Mouse (Mus musculus) midbrain, embryonic 11.5 days (tissue): ENCODE results near the gene Nol11. TPM values are rescaled to one million over a fixed set of nuclear protein-coding genes. Genes with fewer than 3 reads are reported as not detected.
A peak's percentile ranks its signal among the peaks of the same experiment; 100 is the strongest.

Experiments used
- ATAC-seq: fragments of 200-750 bp; cut with Nextera tagmentation; 2 replicates; pipeline ENCODE4 v1.8.0; 2017; ENCODE audit warnings: moderate TSS enrichment, moderate library complexity; ENCODE audit not compliant: low FRiP score
- DNase-seq: peaks from one replicate; pipeline ENCODE4 v3.0.0; 2015; ENCODE audit warnings: low spot score; ENCODE audit errors: missing footprints
- H3K27ac ChIP-seq: fragments of 300-500 bp; sonication (generic); 2 replicates; pipeline ENCODE4 v1.5.1; 2014; ENCODE audit warnings: low read depth, low read length
- H3K27me3 ChIP-seq: fragments of 300-500 bp; sonication (generic); 2 replicates; pipeline ENCODE4 v1.6.1; 2014; ENCODE audit warnings: mild to moderate bottlenecking, low read length, moderate library complexity, mixed read lengths; ENCODE audit not compliant: control insufficient read depth, insufficient read depth
- H3K36me3 ChIP-seq: fragments of 300-500 bp; sonication (generic); 2 replicates; pipeline ENCODE4 v1.6.1; 2014; ENCODE audit warnings: mild to moderate bottlenecking, low read length, moderate library complexity, mixed read lengths; ENCODE audit not compliant: control insufficient read depth, insufficient read depth
- H3K4me1 ChIP-seq: fragments of 300-500 bp; sonication (generic); 2 replicates; pipeline ENCODE4 v1.6.1; 2014; ENCODE audit warnings: low read length; ENCODE audit not compliant: control insufficient read depth, insufficient read depth
- H3K4me2 ChIP-seq: fragments of 300-500 bp; sonication (generic); 2 replicates; pipeline ENCODE4 v1.6.1; 2014; ENCODE audit warnings: mild to moderate bottlenecking, moderate library complexity
- H3K4me3 ChIP-seq: fragments of 300-500 bp; sonication (generic); 2 replicates; pipeline ENCODE4 v1.5.1; 2014; ENCODE audit warnings: low read depth, low read length
- H3K9ac ChIP-seq: fragments of 300-500 bp; sonication (generic); 2 replicates; pipeline ENCODE4 v1.6.1; 2014; ENCODE audit warnings: low read length
- H3K9me3 ChIP-seq: fragments of 300-500 bp; sonication (generic); 2 replicates; pipeline ENCODE4 v1.6.1; 2016; ENCODE audit warnings: low read length; ENCODE audit not compliant: control insufficient read depth
- WGBS: fragments of 180-500 bp; shearing (Covaris S2); extraction: QIAGEN DNeasy Blood & Tissue Kit; methylation state at CpG from one replicate; pipeline ENCODE4 v1.1.7; 2014; 5-methylcytosine and 5-hydroxymethylcytosine counted together
- polyA plus RNA-seq: library from polyadenylated mRNA; unstranded; fragments of >200 nt; fragmentation: Nextera tagmentation; extraction: Ambion mirVana; gene quantifications from 2 replicates; pipeline ENCODE4 v1.2.1, GENCODE M21; 2014

Nol11 gene
- 68.3 and 76.1 TPM in 2 replicates for polyA plus RNA-seq

GRCm38 (mm10) chr11:107188565-107189552 lies at the start of gene Nol11:
Nol11 (minus strand) TSS chr11:107189381.
- no peaks in the 10 kb centered on the region for H3K9me3 ChIP-seq
- no peak within 1 kb of the TSS; the same call in 1 of the 2 replicates for H3K27ac ChIP-seq
- peak within 1 kb of the TSS; percentile 87 for H3K4me2 ChIP-seq
- no peaks in the 10 kb centered on the region for H3K27me3 ChIP-seq
- ATAC-seq = peak; percentile 94
- peaks cover 5% of the 10 kb centered on the region; the same call in 1 of the 2 replicates for H3K36me3 ChIP-seq
- H3K4me3 ChIP-seq = peak within 1 kb of the TSS; percentile 89
- peaks cover 6% of the 10 kb centered on the region; the same call in 1 of the 2 replicates for H3K4me1 ChIP-seq
- under 1% methylated on average over 61 of the region's 62 CpGs for WGBS
- peak; percentile 99 for DNase-seq
- peak within 1 kb of the TSS; percentile 96 for H3K9ac ChIP-seq

GRCm38 (mm10) chr11:107238506-107238905 lies 49.3 kb upstream of the Nol11 start:
- ATAC-seq (no peak), DNase-seq (peak; percentile 26)
- Histone ChIP-seq H3K4me1 (no peaks in the 10 kb centered on the region), H3K27ac (no peak overlapping the region), H3K36me3 (no peaks in the 10 kb centered on the region), H3K27me3 (no peaks in the 10 kb centered on the region), H3K4me2 (no peak overlapping the region), H3K9me3 (no peaks in the 10 kb centered on the region), H3K9ac (no peak overlapping the region), H3K4me3 (no peak overlapping the region)
- WGBS = 92% methylated on average over 6 of the region's 6 CpGs

- no peak for DNase-seq
- ATAC-seq = no peak
- H3K4me2 ChIP-seq = no peak overlapping the region
- 95% methylated on average over 4 of the region's 4 CpGs for WGBS
- no peak overlapping the region for H3K9ac ChIP-seq
- no peaks in the 10 kb centered on the region for H3K27me3 ChIP-seq
- H3K4me3 ChIP-seq = no peak overlapping the region
- no peak overlapping the region for H3K27ac ChIP-seq
- H3K4me1 ChIP-seq = no peaks in the 10 kb centered on the region
- no peaks in the 10 kb centered on the region for H3K36me3 ChIP-seq
- H3K9me3 ChIP-seq = no peaks in the 10 kb centered on the region
Observed at GRCm38 (mm10) chr11:107237532-107237931, 48.4 kb upstream of the Nol11 start.

DNA sequence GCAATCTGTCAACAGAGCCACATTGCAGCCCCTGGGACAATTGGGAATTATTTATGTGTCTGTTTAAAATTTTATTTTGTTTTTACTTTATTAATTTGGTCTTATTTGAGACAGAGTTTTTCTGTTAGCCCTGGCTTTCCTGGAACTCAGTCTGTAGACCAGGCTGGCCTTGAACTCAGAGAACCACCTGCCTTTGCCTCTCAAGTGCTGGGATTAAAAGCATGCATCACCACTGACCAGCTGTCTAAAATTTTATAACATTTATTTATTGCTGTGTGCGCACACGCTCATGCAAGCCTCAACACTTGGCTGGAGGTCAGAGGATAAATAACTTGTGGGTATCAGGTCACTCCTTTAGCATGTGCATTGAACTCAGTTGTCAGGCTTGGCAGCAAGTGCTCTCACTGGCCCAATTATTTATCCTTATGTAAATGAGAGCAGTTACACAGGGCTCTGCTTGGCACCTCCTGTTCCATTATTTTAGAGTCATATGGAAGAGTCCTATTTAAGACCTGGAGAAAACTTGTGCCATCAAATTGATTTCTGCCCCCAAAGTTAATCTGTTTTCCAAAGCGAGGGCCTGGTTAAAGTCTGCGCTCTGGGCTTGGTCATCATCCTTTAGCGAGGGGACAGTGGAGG lies 44.2 kb upstream of the Nol11 start:
- no peaks in the 10 kb centered on the region for H3K9me3 ChIP-seq
- no peak overlapping the region for H3K27ac ChIP-seq
- WGBS = 95% methylated on average over 5 of the region's 5 CpGs
- no peak overlapping the region for H3K4me2 ChIP-seq
- H3K36me3 ChIP-seq = no peaks in the 10 kb centered on the region
- DNase-seq (peak; percentile 59), ATAC-seq (no peak)
- H3K4me1 ChIP-seq = no peaks in the 10 kb centered on the region
- H3K4me3 ChIP-seq = no peak overlapping the region
- no peaks in the 10 kb centered on the region for H3K27me3 ChIP-seq
- H3K9ac ChIP-seq = no peak overlapping the region

- H3K36me3 ChIP-seq = no peaks in the 10 kb centered on the region
- no peaks in the 10 kb centered on the region for H3K4me1 ChIP-seq
- no peaks in the 10 kb centered on the region for H3K27me3 ChIP-seq
- no peak overlapping the region for H3K4me3 ChIP-seq
- H3K27ac ChIP-seq = no peak overlapping the region
- DNase-seq (peak; percentile 2), ATAC-seq (no peak)
- 81% methylated on average over 10 of the region's 10 CpGs for WGBS
- H3K4me2 ChIP-seq = no peak overlapping the region
- no peak overlapping the region for H3K9ac ChIP-seq
- H3K9me3 ChIP-seq = no peaks in the 10 kb centered on the region
Observed at GRCm38 (mm10) chr11:107230128-107230527, 40.9 kb upstream of the Nol11 start.

GRCm38 (mm10) chr11:107226431-107226830 lies 37.2 kb upstream of the Nol11 start:
- no peak overlapping the region for H3K4me3 ChIP-seq
- 96% methylated on average over 1 of the region's 1 CpGs for WGBS

GRCm38 (mm10) chr11:107226013-107226412 lies 36.8 kb upstream of the Nol11 start:
- DNase-seq = peak; percentile 75
- Histone ChIP-seq H3K4me2 (no peak overlapping the region), H3K36me3 (no peaks in the 10 kb centered on the region), H3K9ac (no peak overlapping the region), H3K27me3 (no peaks in the 10 kb centered on the region), H3K4me1 (no peaks in the 10 kb centered on the region), H3K27ac (no peak overlapping the region), H3K9me3 (no peaks in the 10 kb centered on the region), H3K4me3 (no peak overlapping the region)
- ATAC-seq = no peak
- 94% methylated on average over 10 of the region's 10 CpGs for WGBS

More at GRCm38 (mm10) chr11:107226431-107226830, 37.2 kb upstream of the Nol11 start:
- DNase-seq (no peak), ATAC-seq (no peak)
- Histone ChIP-seq H3K27ac (no peak overlapping the region), H3K9me3 (no peaks in the 10 kb centered on the region), H3K36me3 (no peaks in the 10 kb centered on the region), H3K9ac (no peak overlapping the region), H3K27me3 (no peaks in the 10 kb centered on the region), H3K4me2 (no peak overlapping the region), H3K4me1 (no peaks in the 10 kb centered on the region)

DNA sequence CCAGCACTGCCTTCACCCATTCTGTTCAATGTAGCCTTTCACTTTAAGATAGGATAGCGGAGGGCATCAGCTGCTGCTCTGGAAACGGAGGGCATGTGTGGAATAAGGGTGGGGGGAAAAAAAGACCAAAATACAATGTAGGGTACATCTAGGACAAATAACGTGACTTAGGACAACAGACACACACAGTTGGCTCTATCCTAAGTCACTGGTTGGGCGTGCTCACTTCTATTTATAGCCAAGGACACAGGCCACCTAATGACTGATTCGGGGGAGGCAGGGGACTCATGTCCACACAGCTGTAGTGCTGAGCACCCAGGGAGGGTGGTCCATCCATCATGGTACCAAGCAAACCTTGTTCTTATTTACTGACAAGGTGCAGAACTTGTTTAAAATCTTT lies 36.1 kb upstream of the Nol11 start:
- Histone ChIP-seq H3K27ac (no peak overlapping the region), H3K4me3 (no peak overlapping the region), H3K4me2 (no peak overlapping the region), H3K9me3 (no peaks in the 10 kb centered on the region), H3K27me3 (no peaks in the 10 kb centered on the region), H3K9ac (no peak overlapping the region), H3K36me3 (no peaks in the 10 kb centered on the region), H3K4me1 (no peaks in the 10 kb centered on the region)
- ATAC-seq (no peak), DNase-seq (peak; percentile 35)
- WGBS = 90% methylated on average over 5 of the region's 5 CpGs
